Mouse (Mus musculus) thymus, adult 2 months (tissue): ENCODE results near the gene Klk7. TPM values are rescaled to one million over a fixed set of nuclear protein-coding genes. Genes with fewer than 3 reads are reported as not detected.

Experiments used
- DNase-seq: peaks from one replicate; pipeline ENCODE4 v3.0.0; 2021
- H3K27ac ChIP-seq: fragments of 200-500 bp; 2 replicates; pipeline ENCODE4 v1.5.1; 2012; ENCODE audit warnings: low read length, control low read depth; ENCODE audit not compliant: control insufficient read depth, insufficient read depth
- H3K27me3 ChIP-seq: fragments of 200-500 bp; 2 replicates; pipeline ENCODE4 v1.6.1; 2012; ENCODE audit warnings: mild to moderate bottlenecking, low read length, moderate library complexity, mixed read lengths; ENCODE audit not compliant: control insufficient read depth, insufficient read depth
- H3K36me3 ChIP-seq: fragments of 200-500 bp; 2 replicates; pipeline ENCODE4 v1.6.1; 2012; ENCODE audit warnings: mild to moderate bottlenecking, low read length, moderate library complexity; ENCODE audit not compliant: control insufficient read depth, insufficient read depth
- H3K4me1 ChIP-seq: fragments of 200-500 bp; replicated peaks from 2 replicates; pipeline ENCODE4 v1.6.1; 2012; ENCODE audit warnings: low read length; ENCODE audit not compliant: control insufficient read depth, insufficient read depth
- H3K4me3 ChIP-seq: fragments of 200-500 bp; 2 replicates; pipeline ENCODE4 v1.5.1; 2012; ENCODE audit warnings: mild to moderate bottlenecking, low read length, control low read depth, moderate library complexity; ENCODE audit not compliant: control insufficient read depth, insufficient read depth
- CTCF ChIP-seq: fragments of 200-500 bp; IDR thresholded peaks from 2 replicates; pipeline ENCODE4 v1.5.1; 2012; ENCODE audit warnings: mild to moderate bottlenecking, control low read depth, low read length, moderate library complexity, borderline replicate concordance; ENCODE audit not compliant: control insufficient read depth, poor library complexity, insufficient read depth; ENCODE audit errors: extremely low read depth
- POLR2A ChIP-seq: fragments of 200-500 bp; IDR thresholded peaks from 2 replicates; pipeline ENCODE4 v1.6.1; 2012; ENCODE audit warnings: mild to moderate bottlenecking, low read length, control low read depth, moderate library complexity; ENCODE audit not compliant: control insufficient read depth, poor library complexity, insufficient read depth; ENCODE audit errors: extremely low read depth
- WGBS: fragments of 180-500 bp; shearing (Covaris S2); methylation state at CpG from one replicate; pipeline ENCODE4 v1.1.7; 2018; 5-methylcytosine and 5-hydroxymethylcytosine counted together
- polyA plus RNA-seq: library from polyadenylated mRNA; depleted of rRNA; stranded (reverse); fragments of >200 nt; gene quantifications from 2 replicates; pipeline ENCODE4 v1.2.3, GENCODE M21; 2012

The Klk7 gene
- polyA plus RNA-seq, 1 experiment = 2.1 TPM

GRCm38 (mm10) chr7:43843801-43844200 is 32.7 kb downstream of the Klk7 start:
- 86% methylated on average over 4 of the region's 4 CpGs for WGBS
- Histone ChIP-seq H3K27ac (no peak overlapping the region), H3K27me3 (no peaks in the 10 kb centered on the region), H3K4me1 (no peaks in the 10 kb centered on the region), H3K4me3 (no peak overlapping the region), H3K36me3 (no peaks in the 10 kb centered on the region)
- TF ChIP-seq CTCF = no peak
- no peak for TF ChIP-seq POLR2A
- DNase-seq = no peak

GRCm38 (mm10) chr7:43851616-43852015 is 40.5 kb downstream of the Klk7 start:
- no peaks in the 10 kb centered on the region for H3K36me3 ChIP-seq
- no peaks in the 10 kb centered on the region for H3K27me3 ChIP-seq
- no peak overlapping the region for H3K27ac ChIP-seq
- WGBS = 88% methylated on average over 6 of the region's 6 CpGs
- DNase-seq = no peak
- no peaks in the 10 kb centered on the region for H3K4me1 ChIP-seq
- no peak overlapping the region for H3K4me3 ChIP-seq
- TF ChIP-seq CTCF (no peak), POLR2A (no peak)

- Histone ChIP-seq H3K36me3 (no peaks in the 10 kb centered on the region), H3K4me1 (no peaks in the 10 kb centered on the region), H3K4me3 (no peak overlapping the region), H3K27me3 (no peaks in the 10 kb centered on the region), H3K27ac (no peak overlapping the region)
- WGBS = 83% methylated on average over 9 of the region's 9 CpGs
- no peak for DNase-seq
- TF ChIP-seq POLR2A = no peak
- no peak for TF ChIP-seq CTCF
These were observed 43.7 kb downstream of the Klk7 start for GRCm38 (mm10) chr7:43854642-43855380.

GRCm38 (mm10) chr7:43855709-43856108 is 44.6 kb downstream of the Klk7 start:
- Histone ChIP-seq H3K27me3 (no peaks in the 10 kb centered on the region), H3K4me3 (no peak overlapping the region), H3K36me3 (no peaks in the 10 kb centered on the region), H3K27ac (no peak overlapping the region), H3K4me1 (no peaks in the 10 kb centered on the region)
- TF ChIP-seq POLR2A = no peak
- no peak for TF ChIP-seq CTCF
- WGBS = 81% methylated on average over 3 of the region's 3 CpGs
- no peak for DNase-seq

- Histone ChIP-seq H3K27ac (no peak overlapping the region), H3K4me3 (no peak overlapping the region), H3K36me3 (no peaks in the 10 kb centered on the region), H3K4me1 (no peaks in the 10 kb centered on the region), H3K27me3 (no peaks in the 10 kb centered on the region)
- 75% methylated on average over 7 of the region's 7 CpGs for WGBS
- TF ChIP-seq CTCF (no peak), POLR2A (no peak)
- no peak for DNase-seq
These were observed 45.2 kb downstream of the Klk7 start for GRCm38 (mm10) chr7:43856307-43856706.

- DNase-seq = no peak
- Histone ChIP-seq H3K4me3 (no peak overlapping the region), H3K27ac (no peak overlapping the region), H3K27me3 (no peaks in the 10 kb centered on the region), H3K36me3 (no peaks in the 10 kb centered on the region), H3K4me1 (no peaks in the 10 kb centered on the region)
- TF ChIP-seq POLR2A = no peak
- TF ChIP-seq CTCF = no peak
- 96% methylated on average over 12 of the region's 12 CpGs for whole genome bisulfite sequencing
These were observed 46.4 kb downstream of the Klk7 start for GRCm38 (mm10) chr7:43857501-43857900.
